Mouse (Mus musculus): Measurements from ENCODE around the gene Plin4. TPM values are rescaled to one million over a fixed set of nuclear protein-coding genes. Genes with fewer than 3 reads are reported as not detected.
A peak's percentile ranks its signal among the peaks of the same experiment; 100 is the strongest.

Gene Plin4
- polyA plus RNA-seq, 1 experiment from 2014 or later: 0.08 TPM

DNA sequence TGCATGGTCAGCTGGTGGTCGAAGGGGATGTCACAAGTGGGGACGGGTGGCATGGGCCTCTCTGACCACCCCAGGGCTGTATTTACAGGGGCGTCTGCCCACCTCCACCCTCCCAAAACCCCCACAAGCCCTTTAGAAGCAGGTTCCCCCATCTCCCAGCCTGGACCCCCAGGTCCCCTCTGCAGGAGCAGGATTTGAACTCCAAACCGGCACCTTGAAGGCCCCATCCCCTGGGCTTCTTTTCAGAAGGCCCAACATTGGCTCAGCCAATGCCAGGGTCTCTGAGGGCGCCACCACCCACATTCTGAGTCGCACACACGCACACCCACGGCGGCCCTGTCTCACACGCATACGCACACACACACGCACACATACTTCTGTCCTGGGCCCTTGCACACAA lies 13.6 kb upstream of the Plin4 start:
- Histone ChIP-seq H3K9me3 (ENCODE audit: control insufficient read depth, low read length) (peaks cover 11% of the 10 kb centered on the region), H3K4me3 (ENCODE audit: low read depth, low read length) (no peak overlapping the region), H3K36me3 (ENCODE audit: control insufficient read depth, insufficient read depth, low read length) (no peaks in the 10 kb centered on the region), H3K27me3 (replicated peaks; ENCODE audit: control insufficient read depth, insufficient read depth, low read length) (peaks cover 60% of the 10 kb centered on the region), H3K9ac (ENCODE audit: low read length) (no peak overlapping the region), H3K27ac (ENCODE audit: low read depth) (no peak overlapping the region), H3K4me1 (replicated peaks; ENCODE audit: control insufficient read depth, insufficient read depth, low read length) (no peaks in the 10 kb centered on the region; the same call in none of the 2 replicates), H3K4me2 (ENCODE audit: low read length) (no peak overlapping the region)
- ATAC-seq (replicated peaks; ENCODE audit: low FRiP score, low TSS enrichment, low read depth) (no peak), DNase-seq (ENCODE audit: low spot score) (no peak)
- 89% methylated on average over 12 of the region's 12 CpGs for WGBS

GRCm38 (mm10) chr17:56121826-56122225 lies 12.2 kb upstream of the Plin4 start, which contains the start of gene Lrg1:
Gene Lrg1 (minus strand): TSS chr17:56122001.
- no peak for ATAC-seq (replicated peaks; ENCODE audit: low FRiP score, low TSS enrichment, low read depth)
- no peak within 1 kb of the TSS for H3K27ac ChIP-seq (ENCODE audit: low read depth)
- H3K4me2 ChIP-seq (ENCODE audit: low read length): no peak within 1 kb of the TSS
- DNase-seq (ENCODE audit: low spot score): no peak
- WGBS: 59% methylated on average over 2 of the region's 2 CpGs
- no peak within 1 kb of the TSS for H3K9ac ChIP-seq (ENCODE audit: low read length)
- H3K9me3 ChIP-seq (ENCODE audit: control insufficient read depth, low read length): peaks cover 11% of the 10 kb centered on the region
- H3K4me3 ChIP-seq (ENCODE audit: low read depth, low read length): no peak within 1 kb of the TSS
- H3K36me3 ChIP-seq (ENCODE audit: control insufficient read depth, insufficient read depth, low read length): no peaks in the 10 kb centered on the region
- H3K27me3 ChIP-seq (replicated peaks; ENCODE audit: control insufficient read depth, insufficient read depth, low read length): peaks cover 61% of the 10 kb centered on the region
- no peaks in the 10 kb centered on the region; the same call in none of the 2 replicates for H3K4me1 ChIP-seq (replicated peaks; ENCODE audit: control insufficient read depth, insufficient read depth, low read length)

- H3K27me3 ChIP-seq (replicated peaks; ENCODE audit: control insufficient read depth, insufficient read depth, low read length): peaks cover 60% of the 10 kb centered on the region
These were observed 10.6 kb upstream of the Plin4 start for GRCm38 (mm10) chr17:56119981-56120880.

GRCm38 (mm10) chr17:56119431-56119830 lies 9.8 kb upstream of the Plin4 start:
- Histone ChIP-seq H3K4me3 (ENCODE audit: low read depth, low read length) (no peak overlapping the region; the same call in 1 of the 2 replicates), H3K27me3 (replicated peaks; ENCODE audit: control insufficient read depth, insufficient read depth, low read length) (peaks cover 58% of the 10 kb centered on the region), H3K4me1 (replicated peaks; ENCODE audit: control insufficient read depth, insufficient read depth, low read length) (no peaks in the 10 kb centered on the region; the same call in none of the 2 replicates), H3K27ac (ENCODE audit: low read depth) (no peak overlapping the region), H3K9ac (ENCODE audit: low read length) (no peak overlapping the region), H3K9me3 (ENCODE audit: control insufficient read depth, low read length) (peaks cover 11% of the 10 kb centered on the region), H3K4me2 (ENCODE audit: low read length) (0 out of 2 replicates have a peak overlapping the region, but pooled peaks have one; percentile 28), H3K36me3 (ENCODE audit: control insufficient read depth, insufficient read depth, low read length) (no peaks in the 10 kb centered on the region)
- peak; percentile 50 for DNase-seq (ENCODE audit: low spot score)
- WGBS: 35% methylated on average over 12 of the region's 12 CpGs
- ATAC-seq (replicated peaks; ENCODE audit: low FRiP score, low TSS enrichment, low read depth): no peak

More at GRCm38 (mm10) chr17:56119981-56120880, 10.6 kb upstream of the Plin4 start:
- H3K4me3 ChIP-seq (ENCODE audit: low read depth, low read length): peak overlapping the region; percentile 6; the same call in 1 of the 2 replicates
- peak overlapping the region; percentile 28; the same call in 1 of the 2 replicates for H3K4me2 ChIP-seq (ENCODE audit: low read length)
- H3K9me3 ChIP-seq (ENCODE audit: control insufficient read depth, low read length): peaks cover 11% of the 10 kb centered on the region
- no peak overlapping the region for H3K27ac ChIP-seq (ENCODE audit: low read depth)
- ATAC-seq (replicated peaks; ENCODE audit: low FRiP score, low TSS enrichment, low read depth) (no peak), DNase-seq (ENCODE audit: low spot score) (peak; percentile 64)
- no peaks in the 10 kb centered on the region; the same call in none of the 2 replicates for H3K4me1 ChIP-seq (replicated peaks; ENCODE audit: control insufficient read depth, insufficient read depth, low read length)
- H3K9ac ChIP-seq (ENCODE audit: low read length): no peak overlapping the region
- H3K36me3 ChIP-seq (ENCODE audit: control insufficient read depth, insufficient read depth, low read length): no peaks in the 10 kb centered on the region
- 4% methylated on average over 66 of the region's 66 CpGs for WGBS

GRCm38 (mm10) chr17:56117251-56117710 lies 7.7 kb upstream of the Plin4 start, which contains the start of gene Plin5:
Gene Plin5 (minus strand): TSS chr17:56117596.
- Histone ChIP-seq H3K27ac (ENCODE audit: low read depth) (no peak within 1 kb of the TSS), H3K36me3 (ENCODE audit: control insufficient read depth, insufficient read depth, low read length) (no peaks in the 10 kb centered on the region), H3K4me3 (ENCODE audit: low read depth, low read length) (peak within 1 kb of the TSS; percentile 25), H3K27me3 (replicated peaks; ENCODE audit: control insufficient read depth, insufficient read depth, low read length) (peaks cover 43% of the 10 kb centered on the region), H3K4me2 (ENCODE audit: low read length) (peak within 1 kb of the TSS; percentile 48), H3K4me1 (replicated peaks; ENCODE audit: control insufficient read depth, insufficient read depth, low read length) (no peaks in the 10 kb centered on the region; the same call in 1 of the 2 replicates), H3K9ac (ENCODE audit: low read length) (no peak within 1 kb of the TSS), H3K9me3 (ENCODE audit: control insufficient read depth, low read length) (peaks cover 4% of the 10 kb centered on the region)
- DNase-seq (ENCODE audit: low spot score): peak; percentile 72
- 4% methylated on average over 27 of the region's 27 CpGs for WGBS
- ATAC-seq (replicated peaks; ENCODE audit: low FRiP score, low TSS enrichment, low read depth): peak; percentile 56

DNA sequence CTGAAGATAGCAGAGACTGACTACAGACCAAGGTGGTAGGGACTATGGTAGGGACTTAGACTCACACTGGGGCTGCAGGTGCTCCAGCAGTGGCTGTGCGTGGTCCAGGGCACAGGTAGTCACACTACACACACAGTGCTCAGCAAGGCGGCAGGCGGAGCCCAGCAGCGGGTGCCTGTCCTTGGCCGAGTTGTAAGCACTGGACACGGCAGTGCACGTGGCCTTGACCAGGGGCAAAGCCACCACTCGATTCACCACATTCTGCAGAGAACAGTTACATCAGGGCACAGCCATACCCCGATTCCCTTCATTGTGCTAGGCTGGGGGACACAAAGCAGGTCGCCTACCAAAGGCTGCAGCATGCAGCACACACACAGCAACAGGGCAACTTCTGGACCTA lies 6.6 kb upstream of the Plin4 start:
- Histone ChIP-seq H3K4me3 (ENCODE audit: low read depth, low read length) (no peak overlapping the region), H3K9ac (ENCODE audit: low read length) (no peak overlapping the region), H3K9me3 (ENCODE audit: control insufficient read depth, low read length) (no peaks in the 10 kb centered on the region), H3K36me3 (ENCODE audit: control insufficient read depth, insufficient read depth, low read length) (no peaks in the 10 kb centered on the region), H3K27ac (ENCODE audit: low read depth) (no peak overlapping the region), H3K27me3 (replicated peaks; ENCODE audit: control insufficient read depth, insufficient read depth, low read length) (peaks cover 32% of the 10 kb centered on the region), H3K4me1 (replicated peaks; ENCODE audit: control insufficient read depth, insufficient read depth, low read length) (no peaks in the 10 kb centered on the region; the same call in 1 of the 2 replicates), H3K4me2 (ENCODE audit: low read length) (no peak overlapping the region)
- WGBS: 80% methylated on average over 10 of the region's 10 CpGs
- no peak for ATAC-seq (replicated peaks; ENCODE audit: low FRiP score, low TSS enrichment, low read depth)
- peak; percentile 50 for DNase-seq (ENCODE audit: low spot score)

DNA sequence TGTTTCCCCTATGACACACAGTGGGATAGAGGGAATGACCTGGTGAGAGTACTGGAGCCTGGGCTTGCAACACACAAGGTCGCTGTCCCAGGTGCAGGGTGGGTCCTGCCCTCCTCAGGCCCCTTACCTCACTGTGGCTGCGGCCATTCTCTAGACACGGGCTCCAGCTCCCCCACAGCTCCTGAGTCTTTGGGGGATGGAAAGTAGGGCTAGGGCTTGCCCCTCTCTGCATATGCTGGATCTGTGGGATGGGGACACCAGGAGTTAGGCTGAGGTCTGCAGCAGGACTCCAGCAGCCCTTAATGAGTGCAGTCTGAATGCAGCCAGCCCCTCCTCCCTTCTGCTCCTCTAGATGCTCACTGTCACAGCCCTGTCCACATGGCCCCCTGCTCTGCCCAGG lies 3.1 kb upstream of the Plin4 start:
- H3K4me2 ChIP-seq (ENCODE audit: low read length): no peak overlapping the region
- no peak overlapping the region for H3K4me3 ChIP-seq (ENCODE audit: low read depth, low read length)
- H3K36me3 ChIP-seq (ENCODE audit: control insufficient read depth, insufficient read depth, low read length): peaks cover 2% of the 10 kb centered on the region; the same call in 1 of the 2 replicates
- no peaks in the 10 kb centered on the region; the same call in 1 of the 2 replicates for H3K27me3 ChIP-seq (replicated peaks; ENCODE audit: control insufficient read depth, insufficient read depth, low read length)
- no peaks in the 10 kb centered on the region for H3K9me3 ChIP-seq (ENCODE audit: control insufficient read depth, low read length)
- no peak for ATAC-seq (replicated peaks; ENCODE audit: low FRiP score, low TSS enrichment, low read depth)
- no peak for DNase-seq (ENCODE audit: low spot score)
- no peak overlapping the region for H3K9ac ChIP-seq (ENCODE audit: low read length)
- 67% methylated on average over 3 of the region's 3 CpGs for WGBS
- no peaks in the 10 kb centered on the region for H3K4me1 ChIP-seq (replicated peaks; ENCODE audit: control insufficient read depth, insufficient read depth, low read length)
- H3K27ac ChIP-seq (ENCODE audit: low read depth): no peak overlapping the region

- no peaks in the 10 kb centered on the region for H3K4me1 ChIP-seq (replicated peaks; ENCODE audit: control insufficient read depth, insufficient read depth, low read length)
- WGBS: 49% methylated on average over 5 of the region's 5 CpGs
- 0 out of 2 replicates have a peak, but pooled peaks have one; percentile 17 for ATAC-seq (replicated peaks; ENCODE audit: low FRiP score, low TSS enrichment, low read depth)
These were observed 2.3 kb upstream of the Plin4 start for GRCm38 (mm10) chr17:56111864-56112263.

More at GRCm38 (mm10) chr17:56111864-56112263, 2.3 kb upstream of the Plin4 start:
- Histone ChIP-seq H3K4me2 (ENCODE audit: low read length) (no peak overlapping the region), H3K36me3 (ENCODE audit: control insufficient read depth, insufficient read depth, low read length) (peaks cover 2% of the 10 kb centered on the region; the same call in 1 of the 2 replicates), H3K27me3 (replicated peaks; ENCODE audit: control insufficient read depth, insufficient read depth, low read length) (no peaks in the 10 kb centered on the region; the same call in 1 of the 2 replicates), H3K27ac (ENCODE audit: low read depth) (no peak overlapping the region), H3K4me3 (ENCODE audit: low read depth, low read length) (no peak overlapping the region), H3K9me3 (ENCODE audit: control insufficient read depth, low read length) (no peaks in the 10 kb centered on the region), H3K9ac (ENCODE audit: low read length) (no peak overlapping the region)
- peak; percentile 81 for DNase-seq (ENCODE audit: low spot score)
